Mouse (Mus musculus) Patski (cell line): ENCODE results near the gene Vmn2r60. TPM values are rescaled to one million over a fixed set of nuclear protein-coding genes. Genes with fewer than 3 reads are reported as not detected.
"Not testable (repeated sequence)": the region's sequence is repeated elsewhere in the genome, so short reads cannot be mapped to it uniquely, and the experiment has no call there.

Experiments used
- ATAC-seq: fragments of 100-300 bp; one replicate; pipeline ENCODE4 v1.8.0; 2021
- CTCF ChIA-PET: fragments of 350-600 bp; sonication (Branson Sonifier 250); formaldehyde crosslinking; loops from one replicate; lab custom pipeline; 2022; ENCODE audit warnings: inconsistent platforms; lab: Charles Lee
- POLR2A ChIA-PET: fragments of 350-600 bp; sonication (Branson Sonifier 250); formaldehyde crosslinking; loops from one replicate; lab custom pipeline; 2022; ENCODE audit warnings: antibody characterized with exemption, inconsistent platforms; lab: Charles Lee
- DNase-seq: peaks from one replicate; pipeline ENCODE4 v3.0.0-alpha.2; 2011; ENCODE audit warnings: low read depth, low spot score
- H3K27me3 ChIP-seq: fragments of 371-371 bp; one replicate; pipeline ENCODE4 v1.5.1; 2021
- CTCF ChIP-seq: fragments of 100-300 bp; IDR thresholded peaks from one replicate; pipeline ENCODE4 v1.5.1; 2021
- in situ Hi-C: fragments of 300-500 bp; cut with MboI; formaldehyde crosslinking; loops from 3 replicates; pipeline ENCODE4 v1.11.1; 2018; ENCODE audit warnings: low pct_unique_long_range_greater_than_20kb, mixed read lengths
- polyA plus RNA-seq: library from polyadenylated mRNA; unstranded; gene quantifications from one replicate; pipeline ENCODE4 v1.2.3, GENCODE M21; 2021

The Vmn2r60 gene
- polyA plus RNA-seq: under 0.01 TPM

DNA sequence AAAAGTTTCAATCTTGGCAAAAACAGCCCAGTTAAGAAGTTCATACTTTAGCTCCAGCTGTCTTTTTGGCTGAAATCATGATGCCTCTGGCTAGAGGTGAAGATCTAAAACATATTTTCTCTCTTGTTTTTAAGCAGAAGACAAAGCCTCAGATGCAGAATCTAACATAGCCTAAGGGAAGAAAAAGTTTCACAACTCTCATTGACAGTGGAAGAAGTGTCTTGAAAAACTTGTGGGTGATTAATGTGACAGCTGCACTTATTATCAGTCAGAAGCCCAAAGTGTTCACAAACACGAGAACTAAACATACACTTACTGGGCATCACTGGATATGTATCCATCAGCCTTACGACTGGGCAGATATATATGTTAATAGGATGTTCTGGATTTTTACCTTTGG is at the start of gene Vmn2r60:
Gene Vmn2r60, plus strand, starts transcription at position 301 of the 400 bp plus-strand sequence.
- ATAC-seq: no peak
- TF ChIP-seq CTCF: no peak
- ChIA-PET CTCF (no interaction called here), POLR2A (no interaction called here)
- no peak for DNase-seq
- no peaks in the 10 kb centered on the region for H3K27me3 ChIP-seq
- in situ Hi-C loops: no loop called here

DNA sequence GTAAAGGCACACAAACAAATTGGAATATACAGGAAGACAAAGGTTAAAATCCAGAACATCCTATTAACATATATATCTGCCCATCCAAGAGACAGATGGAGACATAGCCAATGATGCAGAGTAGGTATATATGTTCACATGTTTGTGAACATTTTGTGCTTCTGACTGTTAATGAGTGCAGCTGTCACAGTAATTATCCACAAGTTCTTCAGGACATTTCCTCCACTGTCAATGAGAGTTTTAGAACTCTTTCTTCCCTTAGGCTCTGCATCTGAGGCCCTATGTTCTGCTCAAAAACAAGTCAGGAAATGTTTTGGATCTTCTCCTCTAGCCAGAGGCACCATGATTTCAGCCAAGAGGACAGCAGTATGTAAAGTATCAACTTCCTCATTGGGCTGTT is 48.6 kb upstream of the Vmn2r60 start, which contains the start of gene Vmn2r59:
Gene Vmn2r59, minus strand, starts transcription at position 101 of the 400 bp plus-strand sequence.
- in situ Hi-C loops: no loop called here
- CTCF ChIA-PET: no interaction called here

DNA sequence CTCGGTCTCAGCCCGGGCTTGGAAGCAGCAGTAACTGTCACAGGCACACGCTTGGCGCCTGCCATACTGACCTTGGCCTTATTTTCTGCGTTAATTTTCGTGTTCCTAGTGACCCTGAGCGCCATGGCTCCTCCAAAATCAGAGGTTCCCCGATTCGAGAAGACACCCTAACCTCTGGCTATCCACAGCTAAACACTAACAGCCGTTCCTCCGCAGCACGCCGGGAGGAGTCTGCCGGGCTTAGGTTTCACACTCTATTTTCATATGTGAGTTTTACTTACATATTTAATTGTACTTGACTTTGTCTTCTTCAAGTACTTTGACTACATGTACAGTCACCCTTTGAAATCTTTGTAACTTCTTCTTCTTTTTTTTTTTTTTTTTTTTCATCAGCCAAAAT is 509 bp upstream of the Vmn2r60 start:
- ATAC-seq, H3K27me3 ChIP-seq, POLR2A ChIA-PET, CTCF ChIA-PET, in situ Hi-C loops, DNase-seq: not testable (repeated sequence)

More for the DNA sequence above, 48.6 kb upstream of the Vmn2r60 start, which contains the start of gene Vmn2r59:
- H3K27me3 ChIP-seq: no peaks in the 10 kb centered on the region
- TF ChIP-seq CTCF: no peak
- ATAC-seq (no peak), DNase-seq (no peak)
- POLR2A ChIA-PET: no interaction called here

Other genes with a start within 250 kb of the Vmn2r60 start
- gene Vmn2r58, start 235.1 kb upstream of the Vmn2r60 start, polyA plus RNA-seq: not detected
- not detected for gene Vmn2r59, start 48.7 kb upstream of the Vmn2r60 start, polyA plus RNA-seq
- not detected for gene Vmn2r61, start 152.3 kb downstream of the Vmn2r60 start, polyA plus RNA-seq